Mouse (Mus musculus) heart, embryonic 14.5 days (tissue): Measurements from ENCODE around the gene Fam222b. TPM values are rescaled to one million over a fixed set of nuclear protein-coding genes. Genes with fewer than 3 reads are reported as not detected.

Experiments
- ATAC-seq: fragments of 200-750 bp; cut with Nextera tagmentation; 2 replicates; pipeline ENCODE4 v1.8.0; 2017; ENCODE audit warnings: low read depth, moderate TSS enrichment; ENCODE audit not compliant: insufficient number of reproducible peaks, insufficient read depth, low FRiP score
- H3K27ac ChIP-seq, 2 experiments: fragments of 200-500 bp in 1 of 2; fragments of 300-500 bp in 1 of 2; sonication (generic) in 1 of 2; replicated peaks in 1 of 2; 2 replicates each; pipeline ENCODE4 v1.5.1; 2012 to 2014; ENCODE audit warnings: low read depth in 2 of 2, low read length in 2 of 2, control low read depth in 1 of 2, mild to moderate bottlenecking in 1 of 2, mixed read lengths in 1 of 2; ENCODE audit not compliant: control insufficient read depth in 1 of 2, insufficient read depth in 1 of 2
- H3K27me3 ChIP-seq: fragments of 300-500 bp; sonication (generic); 2 replicates; pipeline ENCODE4 v1.6.1; 2014; ENCODE audit warnings: mild to moderate bottlenecking, low read length, control low read depth; ENCODE audit not compliant: control insufficient read depth, insufficient read depth
- H3K36me3 ChIP-seq: fragments of 300-500 bp; sonication (generic); 2 replicates; pipeline ENCODE4 v1.6.1; 2014; ENCODE audit warnings: mild to moderate bottlenecking, control low read depth, low read length, mixed read lengths; ENCODE audit not compliant: control insufficient read depth, insufficient read depth
- H3K4me1 ChIP-seq, 2 experiments: fragments of 200-500 bp in 1 of 2; fragments of 300-500 bp in 1 of 2; sonication (generic) in 1 of 2; 2 replicates each; pipeline ENCODE4 v1.6.1; 2012 to 2014; ENCODE audit warnings: low read length in 2 of 2, control low read depth in 1 of 2, mixed read lengths in 1 of 2; ENCODE audit not compliant: control insufficient read depth in 2 of 2, insufficient read depth in 2 of 2
- H3K4me2 ChIP-seq: fragments of 300-500 bp; sonication (generic); 2 replicates; pipeline ENCODE4 v1.6.1; 2014; ENCODE audit warnings: mild to moderate bottlenecking, low read length
- H3K4me3 ChIP-seq, 2 experiments: fragments of 200-500 bp in 1 of 2; fragments of 300-500 bp in 1 of 2; sonication (generic) in 1 of 2; 2 replicates each; pipeline ENCODE4 v1.5.1; 2012 to 2014; ENCODE audit warnings: low read length in 2 of 2, mild to moderate bottlenecking in 2 of 2, control low read depth in 1 of 2, low read depth in 1 of 2, moderate library complexity in 1 of 2; ENCODE audit not compliant: control insufficient read depth in 1 of 2, insufficient read depth in 1 of 2
- H3K9ac ChIP-seq: fragments of 300-500 bp; sonication (generic); 2 replicates; pipeline ENCODE4 v1.6.1; 2014; ENCODE audit warnings: mild to moderate bottlenecking, low read length
- H3K9me3 ChIP-seq: fragments of 300-500 bp; sonication (generic); 2 replicates; pipeline ENCODE4 v1.6.1; 2016; ENCODE audit warnings: low read length, control low read depth; ENCODE audit not compliant: control insufficient read depth
- WGBS: fragments of 180-500 bp; shearing (Covaris S2); extraction: QIAGEN DNeasy Blood & Tissue Kit; methylation state at CpG from one replicate; pipeline ENCODE4 v1.1.7; 2014; 5-methylcytosine and 5-hydroxymethylcytosine counted together
- polyA plus RNA-seq: library from polyadenylated mRNA; unstranded; fragments of >200 nt; fragmentation: Nextera tagmentation; extraction: Ambion mirVana; gene quantifications from 2 replicates; pipeline ENCODE4 v1.2.1, GENCODE M21; 2014

Fam222b gene
- polyA plus RNA-seq, 1 experiment from 2014 or later, result 17.0 TPM

DNA sequence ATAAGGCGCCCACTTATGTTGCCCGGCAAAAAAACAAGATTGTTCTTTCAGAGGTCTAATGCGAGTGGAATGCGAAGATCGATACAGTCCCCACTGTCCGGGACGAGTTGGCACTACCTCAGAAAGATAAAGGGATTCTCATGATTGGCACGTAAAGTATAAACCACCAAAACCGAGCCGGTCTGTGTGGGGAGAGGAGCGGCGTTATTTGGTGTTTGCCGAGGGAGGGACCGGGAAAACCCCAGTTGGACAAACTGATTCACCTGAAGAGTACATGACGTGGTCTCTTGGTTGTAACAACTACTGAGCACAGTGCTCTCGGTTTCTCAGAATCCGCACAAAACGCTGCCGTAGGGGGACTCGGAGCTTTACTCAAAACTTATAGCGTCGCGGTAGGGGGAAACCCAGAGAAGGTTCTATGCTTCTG, 82.5 kb downstream of the Fam222b start:
- peak overlapping the region; percentile 67 to 80 for H3K4me3 ChIP-seq
- H3K36me3 ChIP-seq, result peaks cover 28% of the 10 kb centered on the region
- H3K9ac ChIP-seq, result peak overlapping the region; percentile 79
- H3K9me3 ChIP-seq, result no peaks in the 10 kb centered on the region
- H3K27me3 ChIP-seq, result no peaks in the 10 kb centered on the region
- ATAC-seq, result no peak
- H3K4me1 ChIP-seq, result peaks cover 11 to 30% of the 10 kb centered on the region in 2 experiments
- WGBS, result under 1% methylated on average over 23 of the region's 23 CpGs
- H3K27ac ChIP-seq, result peak overlapping the region; percentile 89 to 92
- H3K4me2 ChIP-seq, result peak overlapping the region; percentile 96

DNA sequence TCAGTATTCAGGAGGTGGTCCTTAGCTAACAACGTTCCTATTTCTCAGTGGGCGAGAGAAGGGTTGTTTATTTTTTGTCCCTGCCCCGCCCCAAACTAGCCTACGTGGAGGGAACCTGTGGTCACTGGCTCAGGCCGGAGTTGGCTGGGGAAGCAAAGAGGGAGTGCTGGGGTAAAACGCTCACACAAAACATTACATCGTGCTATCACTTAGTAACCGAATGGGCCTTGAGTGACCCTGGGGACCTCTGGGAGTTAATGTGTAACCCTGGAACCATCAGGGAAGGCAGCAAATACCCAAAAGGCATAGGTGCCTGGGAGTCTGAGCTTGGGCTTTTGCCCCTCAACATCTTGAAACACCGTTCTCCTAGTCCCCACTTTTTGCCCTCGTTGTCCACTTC, 83.0 kb downstream of the Fam222b start:
- H3K4me1 ChIP-seq, result peaks cover 11 to 35% of the 10 kb centered on the region in 2 experiments
- peak overlapping the region; percentile 96 for H3K4me2 ChIP-seq
- no peaks in the 10 kb centered on the region for H3K27me3 ChIP-seq
- no peaks in the 10 kb centered on the region for H3K9me3 ChIP-seq
- WGBS, result under 1% methylated on average over 10 of the region's 10 CpGs
- peaks cover 33% of the 10 kb centered on the region for H3K36me3 ChIP-seq
- no peak for ATAC-seq
- H3K9ac ChIP-seq, result peak overlapping the region; percentile 79
- peak overlapping the region; percentile 48 to 92 for H3K27ac ChIP-seq
- peak overlapping the region; percentile 67 to 80 for H3K4me3 ChIP-seq

- Histone ChIP-seq H3K9me3 (no peaks in the 10 kb centered on the region), H3K4me3 (peak overlapping the region; percentile 67 to 83), H3K27ac (peak overlapping the region; percentile 92 to 96), H3K4me1 (peaks cover 11 to 35% of the 10 kb centered on the region in 2 experiments), H3K36me3 (peaks cover 33% of the 10 kb centered on the region), H3K27me3 (no peaks in the 10 kb centered on the region), H3K9ac (peak overlapping the region; percentile 79), H3K4me2 (peak overlapping the region; percentile 96)
- under 1% methylated on average over 70 of the region's 84 CpGs for WGBS
- ATAC-seq, result peak; percentile 74
Measured at GRCm38 (mm10) chr11:78177903-78178858, 83.7 kb downstream of the Fam222b start.

GRCm38 (mm10) chr11:78178859-78179437, 84.5 kb downstream of the Fam222b start:
- ATAC-seq, result peak; percentile 15
- Histone ChIP-seq H3K4me1 (peaks cover 13 to 37% of the 10 kb centered on the region in 2 experiments), H3K9me3 (no peaks in the 10 kb centered on the region), H3K4me3 (peak overlapping the region; percentile 67 to 83), H3K36me3 (peaks cover 33% of the 10 kb centered on the region), H3K27me3 (no peaks in the 10 kb centered on the region), H3K27ac (peak overlapping the region; percentile 92 to 96), H3K4me2 (peak overlapping the region; percentile 96), H3K9ac (peak overlapping the region; percentile 79)
- under 1% methylated on average over 29 of the region's 29 CpGs for WGBS

- WGBS, result 32% methylated on average over 8 of the region's 8 CpGs
Measured at GRCm38 (mm10) chr11:78179438-78179999, 85.1 kb downstream of the Fam222b start.

GRCm38 (mm10) chr11:78180081-78180761, 85.8 kb downstream of the Fam222b start:
- Histone ChIP-seq H3K27ac (0 out of 4 replicates have a peak overlapping the region, but pooled peaks of 1 of the 2 experiments have one; percentile 17), H3K4me1 (peaks cover 13 to 40% of the 10 kb centered on the region in 2 experiments), H3K4me3 (no peak overlapping the region), H3K4me2 (no peak overlapping the region), H3K27me3 (no peaks in the 10 kb centered on the region), H3K36me3 (peaks cover 33% of the 10 kb centered on the region), H3K9me3 (no peaks in the 10 kb centered on the region), H3K9ac (no peak overlapping the region)
- no peak for ATAC-seq
- 57% methylated on average over 6 of the region's 6 CpGs for WGBS

More at GRCm38 (mm10) chr11:78179438-78179999, 85.1 kb downstream of the Fam222b start:
- H3K4me1 ChIP-seq, result peaks cover 13 to 40% of the 10 kb centered on the region in 2 experiments
- H3K4me3 ChIP-seq, result peak overlapping the region; percentile 67 to 83
- H3K27ac ChIP-seq, result peak overlapping the region in 1 of 2 experiments; percentile 92; a peak in 2 of 4 replicates
- no peaks in the 10 kb centered on the region for H3K9me3 ChIP-seq
- H3K27me3 ChIP-seq, result no peaks in the 10 kb centered on the region
- ATAC-seq, result no peak
- peaks cover 33% of the 10 kb centered on the region for H3K36me3 ChIP-seq
- peak overlapping the region; percentile 79 for H3K9ac ChIP-seq
- peak overlapping the region; percentile 96 for H3K4me2 ChIP-seq
